Mouse (Mus musculus) forebrain, embryonic 12.5 days (tissue): ENCODE measurements around the gene Abhd10. TPM values are rescaled to one million over a fixed set of nuclear protein-coding genes. Genes with fewer than 3 reads are reported as not detected.

Experiments used
- ATAC-seq: fragments of 200-750 bp; cut with Nextera tagmentation; 2 replicates; pipeline ENCODE4 v1.8.0; 2017; ENCODE audit warnings: moderate TSS enrichment; ENCODE audit not compliant: low FRiP score
- H3K27ac ChIP-seq: fragments of 300-500 bp; sonication (generic); 2 replicates; pipeline ENCODE4 v1.5.1; 2016; ENCODE audit warnings: mild to moderate bottlenecking
- H3K27me3 ChIP-seq: fragments of 300-500 bp; sonication (generic); 2 replicates; pipeline ENCODE4 v1.6.1; 2016; ENCODE audit warnings: mild to moderate bottlenecking
- H3K36me3 ChIP-seq: fragments of 300-500 bp; sonication (generic); replicated peaks from 2 replicates; pipeline ENCODE4 v1.6.1; 2016; ENCODE audit warnings: mild to moderate bottlenecking
- H3K4me1 ChIP-seq: fragments of 300-500 bp; sonication (generic); 2 replicates; pipeline ENCODE4 v1.6.1; 2016
- H3K4me2 ChIP-seq: fragments of 300-500 bp; sonication (generic); 2 replicates; pipeline ENCODE4 v1.6.1; 2016; ENCODE audit warnings: mild to moderate bottlenecking, moderate library complexity
- H3K4me3 ChIP-seq: fragments of 300-500 bp; sonication (generic); replicated peaks from 2 replicates; pipeline ENCODE4 v1.5.1; 2016; ENCODE audit warnings: mild to moderate bottlenecking
- H3K9ac ChIP-seq: fragments of 300-500 bp; sonication (generic); 2 replicates; pipeline ENCODE4 v1.6.1; 2016; ENCODE audit warnings: mild to moderate bottlenecking
- H3K9me3 ChIP-seq: fragments of 300-500 bp; sonication (generic); 2 replicates; pipeline ENCODE4 v1.6.1; 2016
- WGBS: fragments of 180-500 bp; shearing (Covaris S2); methylation state at CpG from one replicate; pipeline ENCODE4 v1.1.7; 2016; 5-methylcytosine and 5-hydroxymethylcytosine counted together
- polyA plus RNA-seq: library from polyadenylated mRNA; unstranded; fragments of >200 nt; fragmentation: Nextera tagmentation; extraction: Ambion mirVana; gene quantifications from 2 replicates; pipeline ENCODE4 v1.2.1, GENCODE M21; 2016

The Abhd10 gene
- polyA plus RNA-seq, 1 experiment from 2014 or later, result 44.9 TPM

- H3K4me2 ChIP-seq, result no peak overlapping the region
- H3K4me1 ChIP-seq, result 0 out of 2 replicates have a peak, but pooled peaks cover 9% of the 10 kb centered on the region
- H3K4me3 ChIP-seq, result no peak overlapping the region
- WGBS, result 86% methylated on average over 13 of the region's 13 CpGs
- ATAC-seq, result no peak
- no peaks in the 10 kb centered on the region for H3K9me3 ChIP-seq
- H3K27me3 ChIP-seq, result no peaks in the 10 kb centered on the region
- H3K9ac ChIP-seq, result no peak overlapping the region
- H3K27ac ChIP-seq, result no peak overlapping the region
- H3K36me3 ChIP-seq, result peaks cover 2% of the 10 kb centered on the region; the same call in 1 of the 2 replicates
Measured at GRCm38 (mm10) chr16:45762859-45763505, 20.2 kb upstream of the Abhd10 start.

DNA sequence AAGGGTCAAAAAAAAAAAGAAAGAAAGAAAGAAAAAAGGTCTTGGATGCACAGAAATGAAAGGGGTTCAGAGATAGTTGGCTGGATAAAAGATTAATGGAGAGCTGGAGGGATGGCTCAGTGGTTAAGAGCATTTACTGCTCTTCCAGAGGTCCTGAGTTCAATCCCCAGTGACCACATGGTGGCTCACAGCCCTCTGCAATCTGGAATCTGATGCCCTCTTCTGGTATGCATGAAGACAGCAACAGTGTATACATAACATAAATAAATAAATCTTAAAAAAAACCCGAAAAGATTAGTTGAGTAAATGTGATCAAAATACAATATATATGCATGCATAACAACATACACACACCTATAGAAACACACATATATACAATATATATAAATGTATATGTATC lies 18.7 kb upstream of the Abhd10 start:
- no peak overlapping the region for H3K9ac ChIP-seq
- WGBS, result 86% methylated on average over 1 of the region's 1 CpGs
- no peak for ATAC-seq

GRCm38 (mm10) chr16:45758726-45759269 lies 16.0 kb upstream of the Abhd10 start:
- peaks cover 2% of the 10 kb centered on the region for H3K36me3 ChIP-seq
- 89% methylated on average over 9 of the region's 9 CpGs for whole genome bisulfite sequencing

More for the DNA sequence above, 18.7 kb upstream of the Abhd10 start:
- Histone ChIP-seq H3K27me3 (no peaks in the 10 kb centered on the region), H3K4me2 (no peak overlapping the region), H3K4me3 (no peak overlapping the region), H3K27ac (no peak overlapping the region), H3K9me3 (no peaks in the 10 kb centered on the region), H3K4me1 (no peaks in the 10 kb centered on the region), H3K36me3 (peaks cover 2% of the 10 kb centered on the region)

DNA sequence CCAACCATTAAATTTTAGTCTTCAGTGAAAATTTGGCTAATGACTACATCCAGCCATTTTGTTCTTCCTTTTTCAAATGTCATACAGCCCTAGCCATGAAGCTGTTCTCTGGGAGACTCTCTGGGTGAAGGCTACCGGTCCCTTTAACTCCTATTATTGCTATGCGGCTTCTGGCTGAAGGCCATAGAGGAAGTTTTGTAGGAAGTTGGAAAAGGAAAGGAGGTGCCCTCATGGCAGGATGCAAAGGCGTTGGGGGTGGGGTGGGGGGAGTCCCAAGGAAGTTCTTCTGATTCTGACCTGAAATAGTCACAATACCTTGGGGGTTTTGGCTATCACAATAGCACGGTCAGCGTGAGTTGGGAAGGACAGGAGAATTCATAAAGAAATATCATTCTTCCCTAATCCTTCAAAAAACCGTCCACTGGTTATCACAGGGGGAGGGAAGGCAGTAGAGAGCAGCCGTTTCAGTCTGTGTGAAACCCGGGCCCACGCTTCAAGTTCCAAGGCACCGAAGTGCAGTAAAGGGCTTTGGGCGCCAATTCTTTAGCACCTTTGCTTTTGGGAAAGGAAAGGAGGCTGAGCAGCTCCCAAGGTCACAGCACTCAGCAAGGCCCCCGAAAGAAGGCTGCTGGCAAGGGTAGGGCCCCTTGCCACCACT lies 14.8 kb upstream of the Abhd10 start:
- Histone ChIP-seq H3K4me2 (no peak overlapping the region), H3K27me3 (no peaks in the 10 kb centered on the region), H3K9me3 (no peaks in the 10 kb centered on the region), H3K4me1 (no peaks in the 10 kb centered on the region), H3K27ac (peak overlapping the region; percentile 53; the same call in 1 of the 2 replicates), H3K36me3 (no peaks in the 10 kb centered on the region; the same call in none of the 2 replicates), H3K9ac (no peak overlapping the region), H3K4me3 (no peak overlapping the region)
- WGBS, result 88% methylated on average over 12 of the region's 12 CpGs
- no peak for ATAC-seq

More at GRCm38 (mm10) chr16:45758726-45759269, 16.0 kb upstream of the Abhd10 start:
- Histone ChIP-seq H3K4me2 (no peak overlapping the region), H3K9me3 (no peaks in the 10 kb centered on the region), H3K4me3 (no peak overlapping the region), H3K9ac (no peak overlapping the region), H3K27ac (no peak overlapping the region), H3K27me3 (no peaks in the 10 kb centered on the region), H3K4me1 (no peaks in the 10 kb centered on the region)
- no peak for ATAC-seq

DNA sequence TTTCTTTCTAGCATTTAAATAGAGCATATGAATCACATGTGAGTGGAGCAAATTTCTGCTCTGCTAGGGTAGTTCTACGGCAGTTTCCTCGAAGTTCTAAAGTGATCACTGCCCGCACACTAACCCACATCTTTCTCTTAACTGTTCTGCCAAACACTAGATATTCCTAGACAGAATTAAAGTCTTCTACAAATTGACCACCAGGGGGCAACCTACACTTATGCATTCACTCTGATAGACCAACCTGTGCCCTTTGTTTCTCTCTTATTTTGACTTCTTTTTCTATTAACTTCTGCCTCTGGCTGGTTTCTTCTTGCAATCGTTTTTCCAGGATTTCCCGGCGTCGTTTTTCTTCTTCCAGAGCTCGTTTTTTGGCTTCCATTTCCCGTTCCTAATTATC lies 14.1 kb upstream of the Abhd10 start:
- no peaks in the 10 kb centered on the region for H3K27me3 ChIP-seq
- no peak overlapping the region for H3K4me3 ChIP-seq
- no peaks in the 10 kb centered on the region for H3K9me3 ChIP-seq
- no peaks in the 10 kb centered on the region for H3K4me1 ChIP-seq
- H3K9ac ChIP-seq, result no peak overlapping the region
- no peak overlapping the region for H3K27ac ChIP-seq
- H3K4me2 ChIP-seq, result no peak overlapping the region
- ATAC-seq, result peak; percentile 78
- 48% methylated on average over 9 of the region's 9 CpGs for WGBS
- H3K36me3 ChIP-seq, result peaks cover 5% of the 10 kb centered on the region

GRCm38 (mm10) chr16:45743591-45744144 lies 913 bp upstream of the Abhd10 start:
- Histone ChIP-seq H3K4me1 (peaks cover 16% of the 10 kb centered on the region), H3K9ac (no peak overlapping the region), H3K4me3 (no peak overlapping the region), H3K27ac (peak overlapping the region; percentile 90; the same call in 1 of the 2 replicates), H3K27me3 (no peaks in the 10 kb centered on the region), H3K4me2 (peak overlapping the region; percentile 59), H3K9me3 (no peaks in the 10 kb centered on the region), H3K36me3 (peaks cover 6% of the 10 kb centered on the region; the same call in 1 of the 2 replicates)
- WGBS, result 61% methylated on average over 4 of the region's 4 CpGs
- peak; percentile 15; the same call in 1 of the 2 replicates for ATAC-seq

GRCm38 (mm10) chr16:45737880-45738279 lies 4.9 kb downstream of the Abhd10 start:
- no peak overlapping the region for H3K27ac ChIP-seq
- no peak overlapping the region for H3K4me3 ChIP-seq
- no peak overlapping the region for H3K9ac ChIP-seq
- 93% methylated on average over 8 of the region's 8 CpGs for whole genome bisulfite sequencing
- no peak overlapping the region for H3K4me2 ChIP-seq
- H3K27me3 ChIP-seq, result no peaks in the 10 kb centered on the region
- ATAC-seq, result no peak
- H3K9me3 ChIP-seq, result no peaks in the 10 kb centered on the region
- peaks cover 38% of the 10 kb centered on the region for H3K36me3 ChIP-seq
- H3K4me1 ChIP-seq, result peaks cover 9% of the 10 kb centered on the region

- Histone ChIP-seq H3K4me1 (peaks cover 9% of the 10 kb centered on the region), H3K4me2 (no peak overlapping the region), H3K4me3 (no peak overlapping the region), H3K27me3 (no peaks in the 10 kb centered on the region), H3K9me3 (no peaks in the 10 kb centered on the region), H3K36me3 (peaks cover 44% of the 10 kb centered on the region), H3K9ac (no peak overlapping the region), H3K27ac (no peak overlapping the region)
- ATAC-seq, result no peak
- WGBS, result 96% methylated on average over 3 of the region's 3 CpGs
Measured at GRCm38 (mm10) chr16:45736724-45737123, 6.0 kb downstream of the Abhd10 start.

DNA sequence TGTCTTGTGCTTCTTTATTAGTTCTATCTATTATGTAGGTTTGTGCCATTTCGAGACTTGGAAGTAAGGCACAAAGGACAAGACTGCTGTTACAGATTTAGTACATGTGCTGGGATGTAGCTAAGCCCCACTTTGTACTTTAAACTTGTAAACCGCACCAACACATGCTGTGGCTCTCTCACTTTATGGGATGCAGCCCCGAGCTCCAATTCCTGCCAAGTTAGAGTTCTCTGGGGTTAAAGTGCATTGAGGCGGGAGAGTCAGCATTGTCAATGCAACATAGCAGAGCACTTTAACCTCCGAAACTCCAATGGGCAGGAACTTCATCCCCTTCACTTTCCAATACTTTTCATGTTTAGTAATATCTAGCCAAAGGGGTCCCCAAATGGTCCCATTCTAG lies 13.6 kb downstream of the Abhd10 start:
- Histone ChIP-seq H3K4me2 (no peak overlapping the region), H3K4me1 (peaks cover 8% of the 10 kb centered on the region), H3K9me3 (no peaks in the 10 kb centered on the region), H3K27ac (no peak overlapping the region), H3K4me3 (no peak overlapping the region), H3K27me3 (no peaks in the 10 kb centered on the region), H3K9ac (no peak overlapping the region), H3K36me3 (peaks cover 41% of the 10 kb centered on the region)
- no peak for ATAC-seq
- 92% methylated on average over 5 of the region's 5 CpGs for WGBS

DNA sequence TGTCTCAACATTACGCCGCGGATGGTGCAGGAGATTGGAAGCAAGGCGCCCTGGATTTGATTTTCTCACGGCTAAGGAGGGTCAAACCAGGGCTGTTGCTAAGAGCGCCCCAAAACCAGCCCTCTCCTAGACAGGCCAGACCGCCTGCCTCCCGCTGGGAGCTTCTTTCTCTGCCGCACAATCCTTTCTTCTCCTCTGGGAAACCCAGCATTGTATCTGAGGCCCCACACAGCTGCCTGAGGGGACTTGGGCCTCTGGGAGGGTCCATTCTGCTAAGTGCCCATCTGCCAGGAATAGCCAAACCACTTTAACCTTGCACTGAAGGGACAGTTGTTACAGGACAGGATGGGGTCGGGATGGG lies 18.0 kb downstream of the Abhd10 start:
- Histone ChIP-seq H3K4me1 (peaks cover 45% of the 10 kb centered on the region), H3K36me3 (peaks cover 35% of the 10 kb centered on the region), H3K4me3 (peak overlapping the region; percentile 58), H3K27me3 (no peaks in the 10 kb centered on the region), H3K27ac (peak overlapping the region; percentile 98), H3K4me2 (peak overlapping the region; percentile 73), H3K9me3 (no peaks in the 10 kb centered on the region), H3K9ac (peak overlapping the region; percentile 79)
- peak; percentile 82 for ATAC-seq
- WGBS, result 0% methylated on average over 10 of the region's 10 CpGs

GRCm38 (mm10) chr16:45724061-45724741 lies 18.6 kb downstream of the Abhd10 start, which contains the start of gene Tagln3:
Gene Tagln3 (minus strand): TSS chr16:45724608.
- Histone ChIP-seq H3K27me3 (no peaks in the 10 kb centered on the region), H3K4me2 (peak within 1 kb of the TSS; percentile 73), H3K36me3 (peaks cover 36% of the 10 kb centered on the region), H3K27ac (peak within 1 kb of the TSS; percentile 98), H3K9me3 (no peaks in the 10 kb centered on the region), H3K4me3 (peak within 1 kb of the TSS; percentile 58), H3K4me1 (peaks cover 45% of the 10 kb centered on the region), H3K9ac (peak within 1 kb of the TSS; percentile 79)
- WGBS, result under 1% methylated on average over 30 of the region's 30 CpGs
- peak; percentile 89 for ATAC-seq
